Mouse (Mus musculus) left cerebral cortex, postnatal 4 days (tissue): ENCODE data around the gene Cish. TPM values are rescaled to one million over a fixed set of nuclear protein-coding genes. Genes with fewer than 3 reads are reported as not detected.

Source experiments
- DNase-seq: peaks from one replicate; pipeline ENCODE4 v3.0.0-alpha.2; 2022
- intact Hi-C: fragments of 180-260 bp; cut with DNase I; formaldehyde crosslinking; loops from one replicate; pipeline ENCODE4 v1.15.1; 2025
- total RNA-seq, 2 experiments: library from RNA; stranded (reverse); gene quantifications; 2 replicates each; pipeline ENCODE4 v1.2.3; 2021

Gene Cish
- total RNA-seq, 2 experiments from 2014 or later: 16.4 to 17.5 TPM

DNA sequence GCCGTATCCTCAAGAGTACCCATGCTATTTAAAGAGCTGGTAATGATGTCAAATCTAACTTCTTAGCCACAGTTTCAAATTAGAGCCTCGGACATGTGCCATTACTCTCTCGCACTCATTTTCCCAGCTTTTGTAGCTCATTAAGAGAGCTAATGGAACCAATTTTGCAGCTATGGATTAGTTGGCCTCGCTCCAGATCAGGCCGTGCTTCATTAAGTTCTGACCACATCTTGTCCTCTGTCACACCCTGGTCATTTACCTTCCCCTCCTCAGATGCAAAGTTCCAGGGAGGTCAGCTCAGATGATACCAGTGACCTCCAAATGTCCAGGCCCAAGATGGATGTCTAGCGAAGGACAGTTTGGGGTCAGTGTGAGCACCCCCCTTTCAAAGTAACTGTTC lies 21.1 kb upstream of the Cish start:
- DNase-seq: no peak
- intact Hi-C loops: loop anchor here (5.0 kb wide), 1 partner anchor 372 kb away; no protein-coding TSS in a partner anchor

DNA sequence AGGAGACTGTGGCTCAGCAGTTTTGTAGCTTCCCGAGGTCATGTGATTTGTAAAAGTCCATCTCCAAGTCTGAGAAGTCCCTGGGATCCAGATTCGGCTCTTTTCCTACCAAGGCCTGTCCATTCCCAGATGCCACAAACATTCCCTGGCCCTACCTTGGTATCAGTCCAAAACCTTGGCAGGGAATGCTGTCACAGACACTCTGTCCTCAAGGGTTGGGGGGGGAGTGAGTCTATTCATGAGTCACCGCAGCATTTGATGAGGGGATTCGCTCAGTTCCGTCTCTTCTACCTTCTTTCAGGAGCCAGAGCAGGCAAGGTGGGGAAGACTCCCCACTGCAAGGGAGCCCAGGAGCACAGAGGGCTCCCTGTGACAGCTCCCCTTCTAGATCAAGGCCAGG lies 20.1 kb upstream of the Cish start:
- no peak for DNase-seq
- intact Hi-C loops: loop anchor here (5.0 kb wide), 1 partner anchor 373 kb away; no protein-coding TSS in a partner anchor

DNA sequence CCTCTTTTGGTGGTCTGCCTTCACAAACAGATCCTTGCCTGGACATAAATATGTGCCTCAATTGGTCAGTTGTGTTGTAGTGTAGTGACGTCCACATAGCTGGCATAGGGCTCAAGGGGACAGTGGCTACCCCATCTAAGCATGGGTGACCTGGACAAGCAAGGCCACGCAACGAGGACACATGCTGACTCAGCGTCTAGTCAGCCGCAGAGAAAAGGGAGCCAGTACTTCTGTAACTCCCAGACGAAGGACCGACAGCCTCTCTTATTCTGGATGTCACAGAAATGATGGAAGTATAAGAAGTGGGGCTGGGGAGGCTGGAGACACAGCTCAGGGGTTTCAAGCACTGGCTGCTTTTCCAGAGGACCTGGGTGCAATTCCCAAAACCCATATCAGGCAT lies 18.2 kb upstream of the Cish start:
- intact Hi-C loops: loop anchor here (5.0 kb wide), 1 partner anchor 375 kb away; no protein-coding TSS in a partner anchor
- DNase-seq: no peak

DNA sequence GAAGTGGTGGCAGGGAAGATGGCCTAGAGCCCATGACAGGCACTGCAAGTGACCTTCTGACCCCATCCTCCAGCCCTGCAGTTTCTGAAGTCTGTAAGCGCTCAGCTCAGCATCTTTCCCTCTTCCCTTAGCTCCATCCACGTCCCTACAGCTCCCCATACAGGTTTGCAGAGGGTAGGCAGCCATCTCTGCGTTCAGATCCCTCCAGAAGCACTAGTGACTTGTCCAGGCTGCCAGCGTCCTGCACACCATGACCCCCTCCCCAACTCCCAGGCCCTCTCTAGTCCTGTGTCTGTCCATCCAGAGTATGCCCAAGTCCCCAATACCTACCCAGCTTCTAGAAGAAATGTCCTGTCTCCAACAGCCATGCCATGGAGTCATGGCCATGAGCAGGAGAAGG lies 17.7 kb upstream of the Cish start:
- intact Hi-C loops: loop anchor here (5.0 kb wide), 1 partner anchor 376 kb away; no protein-coding TSS in a partner anchor
- DNase-seq: peak; percentile 35

DNA sequence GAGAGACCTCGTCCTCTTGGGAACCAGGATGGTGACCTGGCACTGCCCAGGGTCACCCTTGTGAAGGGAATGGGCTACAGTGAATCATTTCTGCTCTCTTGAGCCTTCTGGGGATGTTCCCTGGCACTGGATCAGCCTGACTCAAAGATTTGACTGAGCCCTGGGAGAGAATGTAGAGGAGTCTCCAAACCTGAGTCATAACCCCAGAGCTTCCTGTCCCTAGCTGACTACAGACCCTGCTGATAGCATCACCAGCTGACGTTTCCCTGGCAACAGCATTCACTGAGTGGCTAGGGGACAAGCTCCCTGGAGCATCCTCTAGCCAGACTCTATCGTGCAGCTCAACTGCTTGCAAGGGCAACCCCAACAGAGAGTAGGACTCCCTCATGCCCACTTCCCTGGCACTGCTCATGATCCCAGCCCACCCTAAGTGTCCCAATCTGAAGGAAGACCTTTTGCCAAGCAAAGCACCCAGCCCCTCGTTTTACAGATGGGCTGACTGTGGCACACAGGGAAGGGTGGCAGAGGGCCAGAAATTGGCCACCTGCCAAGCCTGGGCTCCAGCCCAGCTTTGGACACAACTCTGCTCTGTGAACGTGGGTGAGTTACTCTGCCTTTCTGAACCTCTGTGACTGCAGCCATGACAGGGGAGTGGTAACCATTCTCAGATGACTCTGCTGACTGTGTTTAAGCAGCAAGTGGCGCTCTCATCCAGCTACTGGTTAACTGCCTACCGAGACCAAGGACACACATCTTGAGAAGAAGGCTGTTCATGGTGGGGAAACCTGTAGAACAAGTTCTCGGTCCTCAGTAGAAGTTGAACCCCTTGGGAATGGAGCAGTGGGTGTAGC lies 17.1 kb upstream of the Cish start:
- intact Hi-C loops: loop anchor here (5.0 kb wide), 1 partner anchor 376 kb away; no protein-coding TSS in a partner anchor

DNA sequence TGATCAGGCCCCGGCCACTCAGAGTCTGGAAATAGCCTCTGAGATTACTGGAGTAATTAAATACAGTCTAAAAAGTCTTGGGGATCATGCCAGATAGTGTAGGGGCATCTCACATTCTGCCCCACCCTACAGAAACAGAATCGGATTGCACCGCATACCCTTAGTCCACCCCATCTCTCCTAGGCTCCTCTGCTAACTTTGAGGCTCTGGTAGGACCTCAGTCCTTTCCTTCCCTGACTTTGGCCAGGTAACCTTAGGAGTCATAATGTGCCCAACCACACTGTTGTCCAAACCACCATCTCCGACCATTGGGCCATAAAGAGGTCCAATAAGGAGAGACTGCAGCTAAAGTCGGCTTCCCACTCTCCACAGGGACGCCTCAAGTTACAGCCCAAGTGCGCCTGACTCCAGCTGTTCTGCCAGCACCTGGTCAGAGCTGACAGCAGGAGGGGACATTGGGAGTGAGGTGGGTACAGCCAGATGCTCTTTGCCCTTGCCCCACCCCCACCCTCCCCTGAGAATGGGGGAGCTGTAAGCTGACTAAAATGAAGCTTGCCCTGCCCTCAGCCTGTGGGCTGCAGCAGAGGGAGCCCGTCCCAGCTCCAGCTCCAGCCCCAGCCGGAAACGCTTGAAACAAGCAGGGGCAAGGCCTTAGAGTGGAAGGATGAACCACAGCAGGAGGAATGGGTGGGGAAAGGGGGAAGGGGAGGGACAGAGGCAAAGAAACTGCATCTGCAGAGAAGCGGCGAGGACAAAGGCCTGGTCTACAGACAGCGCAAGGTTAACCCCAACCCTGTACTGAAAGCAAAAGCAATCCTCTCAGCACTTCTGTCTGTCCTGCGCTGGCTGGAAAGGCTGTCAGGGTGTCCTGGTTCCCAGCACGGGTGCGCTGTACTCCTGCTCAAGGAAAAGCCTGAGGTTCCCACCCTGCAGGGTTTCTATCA lies 16.2 kb upstream of the Cish start:
- DNase-seq: no peak
- intact Hi-C loops: loop anchor here (5.0 kb wide), 1 partner anchor 377 kb away; no protein-coding TSS in a partner anchor

More for the DNA sequence above, 17.1 kb upstream of the Cish start:
- peak; percentile 85 for DNase-seq

DNA sequence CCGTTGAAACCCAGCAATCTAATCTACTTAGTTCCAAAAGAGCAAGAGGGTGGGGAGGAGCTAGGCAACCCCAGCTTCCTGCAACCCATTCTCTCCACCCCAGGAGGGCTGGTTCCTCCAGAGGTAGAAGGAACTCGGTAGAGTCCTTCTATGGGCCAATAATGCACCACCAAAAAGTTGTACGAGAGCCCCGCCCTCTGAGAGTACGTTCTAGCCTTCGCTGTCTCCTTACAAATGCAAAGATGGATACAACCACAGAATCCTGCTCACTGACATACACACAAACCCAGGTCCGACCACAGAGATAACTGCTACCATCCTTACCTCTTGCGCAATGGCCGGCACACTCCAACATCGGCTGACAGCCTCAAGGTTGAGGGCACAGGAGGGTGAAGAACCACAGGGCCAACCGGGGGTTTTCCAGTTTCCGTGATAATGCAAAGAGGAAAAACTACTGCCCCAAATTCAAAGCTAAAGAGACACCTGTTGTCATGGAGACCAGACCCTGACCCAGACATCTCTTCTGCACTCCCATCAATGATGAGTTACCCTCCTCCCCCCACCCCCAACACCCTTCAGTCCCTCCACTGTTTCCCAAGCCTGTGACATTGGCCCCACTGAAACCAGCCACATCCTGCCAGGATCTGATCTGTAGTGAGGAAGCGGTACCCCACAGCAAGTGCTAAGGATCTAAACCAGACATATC lies 15.4 kb upstream of the Cish start:
- DNase-seq: no peak
- intact Hi-C loops: no loop called here

DNA sequence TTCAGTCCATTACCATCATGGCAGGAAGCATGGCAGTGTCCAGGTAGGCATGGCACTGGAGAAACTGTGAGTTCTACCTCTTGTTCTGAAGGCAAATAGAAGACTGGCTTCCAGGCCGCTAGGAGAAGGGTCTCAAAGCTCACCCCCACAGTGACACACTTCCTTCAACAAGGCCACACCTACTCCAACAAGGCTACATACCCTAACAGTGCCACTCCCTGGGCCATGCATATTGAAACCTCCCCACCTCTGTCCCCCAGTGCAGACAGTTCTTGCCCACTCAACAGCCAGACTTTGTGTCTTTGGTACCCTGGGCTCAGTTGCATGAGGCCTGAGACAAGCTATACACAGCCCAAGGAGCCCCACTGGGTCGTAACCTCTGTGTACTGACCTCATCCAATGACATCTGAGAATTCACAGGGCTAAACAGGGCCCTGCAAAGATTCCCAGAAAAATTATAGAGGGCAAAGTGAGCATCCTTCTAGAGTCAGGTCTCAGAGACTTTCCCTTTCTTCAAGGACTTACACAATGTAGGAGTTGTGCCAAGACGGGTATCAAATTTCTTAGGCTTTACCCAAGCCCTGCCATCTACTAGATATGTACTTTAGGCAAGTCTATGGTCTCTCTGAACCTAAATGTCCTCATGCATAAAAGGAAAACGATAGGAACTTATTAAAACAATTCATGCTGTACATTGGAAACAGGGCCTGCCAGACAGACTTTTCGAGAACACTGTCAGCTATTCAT lies 14.4 kb upstream of the Cish start:
- DNase-seq: no peak
- intact Hi-C loops: no loop called here

DNA sequence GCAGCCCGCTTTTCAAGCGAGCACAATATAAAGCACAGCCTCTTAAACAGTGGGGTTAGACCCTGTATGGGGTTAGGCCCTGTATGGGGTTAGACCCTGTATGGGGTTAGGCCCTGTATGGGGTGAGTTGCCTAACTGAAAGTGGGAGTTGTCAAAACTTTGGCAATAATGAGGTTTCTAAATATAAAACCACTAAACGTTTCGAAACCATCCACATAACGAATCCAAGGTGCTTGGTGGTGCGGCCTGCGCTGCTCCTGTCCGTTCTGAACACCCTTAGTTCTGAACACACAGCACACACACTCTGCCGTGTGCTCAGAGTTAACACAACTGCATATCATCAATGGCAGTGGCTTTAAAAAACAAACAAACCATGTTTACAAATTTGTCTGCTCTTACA lies 12.9 kb upstream of the Cish start:
- no peak for DNase-seq
- intact Hi-C loops: no loop called here

DNA sequence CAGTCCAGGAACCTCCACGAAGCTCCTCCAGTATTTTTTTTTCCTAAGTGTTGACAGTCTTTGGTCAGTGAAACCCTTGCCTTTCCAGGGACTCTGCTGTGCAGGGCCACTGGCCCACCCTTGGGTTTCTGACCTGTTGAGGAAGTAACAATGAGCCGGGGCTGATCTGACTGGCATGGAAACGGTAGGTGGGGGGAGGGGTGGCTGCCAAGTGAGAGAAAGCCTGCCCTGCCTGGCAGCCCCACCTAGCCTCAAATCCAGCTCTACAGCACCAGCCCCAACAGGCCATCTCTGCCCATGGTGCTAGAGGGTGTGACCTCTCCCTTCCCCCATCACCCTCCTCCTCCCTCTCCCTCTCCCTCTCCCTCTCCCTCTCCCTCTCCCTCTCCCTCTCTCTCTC lies 10.8 kb upstream of the Cish start:
- intact Hi-C loops: no loop called here
- no peak for DNase-seq

DNA sequence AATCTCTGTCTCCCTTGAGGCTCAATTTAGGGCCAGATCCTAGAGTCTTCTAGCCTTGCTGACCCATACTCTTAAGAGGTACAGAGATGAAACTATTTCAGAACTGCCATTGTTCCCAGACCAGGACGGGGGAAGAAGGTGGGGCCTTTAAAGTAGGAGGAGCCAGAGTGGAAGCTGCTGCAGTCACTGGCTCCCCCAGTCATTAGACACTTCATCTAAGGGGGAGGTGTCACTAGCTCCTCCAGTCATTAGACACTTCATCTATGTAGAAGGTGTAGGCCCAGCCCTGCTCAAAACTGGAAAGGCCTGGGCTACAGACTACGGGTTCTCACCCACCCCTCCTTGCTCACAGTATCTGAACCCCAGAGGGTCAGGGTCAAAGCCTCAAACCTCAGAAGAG lies 8.5 kb upstream of the Cish start:
- intact Hi-C loops: no loop called here
- DNase-seq: no peak

DNA sequence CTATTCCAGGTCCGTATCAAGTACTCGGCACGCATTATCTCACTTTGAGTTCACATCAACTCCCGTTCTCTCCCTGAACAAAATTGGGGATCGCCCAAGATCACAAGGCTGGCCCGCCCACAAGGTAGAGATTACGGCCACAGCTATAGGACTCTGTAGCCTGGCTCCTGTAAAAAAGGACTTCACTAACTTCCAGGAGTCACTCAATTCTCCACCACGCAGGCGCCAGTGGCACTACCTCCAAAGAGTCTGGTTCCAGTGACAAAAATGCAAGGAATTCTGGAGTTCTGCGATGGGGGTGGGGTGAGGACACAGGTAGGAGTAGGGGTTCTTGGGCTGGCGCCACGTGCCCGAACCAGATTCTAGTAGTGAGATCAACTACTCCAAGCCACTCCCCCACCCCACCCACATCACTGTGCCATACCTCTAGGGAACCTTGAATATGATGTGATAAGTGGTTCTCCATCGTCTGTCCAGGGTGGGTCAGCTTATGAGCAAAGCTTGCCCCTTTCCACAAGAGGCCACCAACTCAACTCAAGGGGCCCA lies 7.6 kb upstream of the Cish start:
- DNase-seq: no peak
- intact Hi-C loops: no loop called here

DNA sequence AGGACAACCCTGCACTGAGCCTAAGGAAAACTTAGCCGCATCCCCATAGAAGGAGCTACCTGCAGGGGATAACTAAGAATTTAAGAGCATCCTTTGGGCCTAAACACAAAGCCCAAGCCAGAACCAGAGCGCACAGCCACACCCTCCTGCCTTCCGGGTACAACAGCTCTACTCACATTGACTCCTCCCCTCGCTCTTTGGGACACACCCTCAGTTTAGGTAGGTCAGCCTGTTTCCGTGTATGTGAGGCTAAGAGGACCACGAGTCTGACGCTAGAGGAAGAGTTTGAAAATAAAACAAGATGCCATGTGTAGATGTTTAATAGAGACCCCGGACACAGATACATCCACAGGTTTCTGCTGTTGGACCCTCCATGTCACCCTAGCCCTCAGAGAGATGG lies 7.1 kb upstream of the Cish start:
- no peak for DNase-seq
- intact Hi-C loops: no loop called here

DNA sequence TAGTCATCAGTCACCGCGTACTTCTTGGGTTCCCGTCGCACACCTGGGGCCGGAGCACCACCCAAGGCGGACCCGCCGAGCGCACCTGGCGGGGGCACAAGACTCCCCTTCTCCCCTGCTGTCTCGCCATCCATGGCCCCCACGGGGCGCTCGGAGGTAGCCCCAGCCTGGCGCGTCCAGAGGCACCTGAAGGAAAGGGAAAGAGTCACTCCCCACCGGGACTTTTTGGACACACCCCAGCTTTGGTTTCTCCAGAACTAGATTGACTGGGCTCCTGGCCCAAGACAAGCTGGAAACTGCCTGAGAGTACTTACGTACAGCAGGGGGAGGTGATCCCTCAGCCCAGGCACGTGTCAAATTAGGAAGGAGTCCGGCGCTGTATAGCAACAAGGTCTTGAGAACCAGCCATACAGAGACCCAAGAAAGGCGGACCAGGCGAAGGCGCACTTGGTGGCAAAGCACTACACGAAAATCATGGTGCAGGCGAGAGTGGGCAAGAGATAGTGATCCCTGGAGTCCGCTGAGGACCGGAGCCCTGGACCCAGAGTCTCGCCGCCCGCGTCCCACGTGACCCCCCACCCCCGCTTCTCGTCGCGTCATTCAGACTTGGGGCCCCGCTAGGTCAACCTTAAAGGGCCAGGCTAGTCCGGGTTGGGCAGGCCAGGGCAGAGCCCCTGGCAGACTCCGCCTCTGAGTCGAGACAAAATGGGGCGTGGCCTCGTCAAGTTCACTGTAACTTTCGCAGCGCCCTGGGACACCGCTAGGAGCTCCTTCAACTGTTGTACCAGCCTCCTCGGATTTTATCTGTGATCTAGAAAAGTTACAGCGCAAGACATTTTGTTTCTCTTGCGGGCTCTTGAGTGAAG lies 6.4 kb upstream of the Cish start, which contains the start of gene Mapkapk3:
Gene Mapkapk3 (minus strand): TSS at position 667 of the 866 bp plus-strand sequence.
- intact Hi-C loops: loop anchor here (5.0 kb wide), 3 partner anchors 48 to 387 kb away; partner anchors contain the start of gene Hemk1
- DNase-seq: peak; percentile 63

DNA sequence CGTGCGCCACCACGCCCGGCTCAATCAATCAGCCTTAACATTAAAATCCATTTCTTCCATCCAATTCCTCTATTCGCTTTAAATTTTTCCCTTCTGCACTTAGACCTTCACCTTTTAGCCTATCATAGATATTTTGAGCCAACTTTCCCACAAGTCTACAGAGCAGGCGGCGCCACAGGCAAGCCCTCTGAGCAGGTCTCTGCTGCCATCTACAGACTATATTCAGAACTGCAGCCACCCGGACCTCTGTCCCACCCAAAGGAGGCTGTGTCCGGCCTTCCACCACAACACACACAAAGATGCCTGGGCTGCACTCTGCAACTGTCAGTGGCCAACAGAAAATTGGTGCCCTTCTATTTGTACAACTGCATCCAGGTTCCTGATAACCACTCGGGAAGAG lies 4.9 kb upstream of the Cish start:
- peak; percentile 80 for DNase-seq
- intact Hi-C loops: loop anchor here (5.0 kb wide), 3 partner anchors 46 to 389 kb away; partner anchors contain the start of gene Hemk1

DNA sequence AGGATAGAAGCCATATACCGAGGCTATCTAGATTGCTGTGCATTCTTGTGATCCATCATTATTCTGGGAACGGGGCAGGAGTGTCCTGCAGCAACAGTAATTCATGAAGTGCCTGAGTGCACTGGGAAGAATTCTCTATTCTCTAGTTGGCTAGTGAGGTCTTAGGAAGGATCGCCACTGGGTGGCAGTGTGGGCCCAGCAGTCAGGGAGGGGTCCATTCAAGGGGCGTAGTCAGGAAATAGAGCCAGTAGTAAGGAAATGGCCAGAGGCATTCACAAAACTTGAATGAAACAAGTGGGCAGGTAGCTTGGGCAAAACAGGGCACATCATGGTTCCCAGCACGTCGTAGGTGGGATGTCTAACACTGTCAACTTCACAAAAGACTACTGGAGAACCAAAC lies 1.6 kb upstream of the Cish start:
- intact Hi-C loops: loop anchor here (5.0 kb wide), 3 partner anchors 43 to 392 kb away; partner anchors contain the start of gene Hemk1
- DNase-seq: peak; percentile 90

DNA sequence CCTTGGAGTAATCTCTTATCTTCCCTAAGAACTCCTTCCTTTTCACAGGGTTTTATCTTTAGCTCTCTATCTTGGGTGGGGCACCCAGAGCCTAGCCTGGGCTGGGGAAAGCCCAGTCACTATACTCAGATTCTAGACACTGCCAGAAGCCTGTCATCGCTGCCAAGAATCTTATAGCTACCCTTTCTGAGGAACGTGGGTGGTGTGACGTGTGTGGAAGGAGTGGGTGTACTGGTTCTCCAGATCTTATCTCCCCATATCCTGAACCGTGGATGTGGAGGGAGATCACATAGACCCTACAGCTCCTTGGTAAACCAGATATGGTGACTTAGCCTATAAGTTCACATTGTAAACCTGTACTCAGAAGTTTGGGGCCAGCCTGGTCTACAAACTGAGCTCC lies 210 bp upstream of the Cish start:
- intact Hi-C loops: loop anchor here (5.0 kb wide), 1 partner anchor 217 kb away; no protein-coding TSS in a partner anchor

DNA sequence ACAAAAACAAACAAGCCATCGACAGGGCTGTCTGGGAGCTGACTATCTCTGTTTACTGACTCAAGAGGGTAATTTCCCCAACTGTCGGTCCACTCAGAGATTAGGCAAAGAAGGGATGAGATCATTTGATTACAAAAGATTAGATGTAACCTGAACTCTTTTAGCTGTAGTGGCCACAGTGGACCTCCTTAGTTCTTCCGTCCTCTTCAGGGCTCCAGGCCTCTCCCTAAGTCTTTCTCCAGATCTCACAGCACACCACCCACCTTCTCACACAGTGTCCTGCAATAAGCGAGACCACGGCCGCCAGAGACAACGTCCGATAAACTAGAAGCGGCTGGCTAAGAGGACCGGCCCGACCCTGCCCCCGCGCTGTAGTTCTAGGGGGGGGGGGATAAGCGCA lies 215 bp downstream of the Cish start:
- no peak for DNase-seq
- intact Hi-C loops: loop anchor here (5.0 kb wide), 1 partner anchor 216 kb away; no protein-coding TSS in a partner anchor

More for the DNA sequence above, 210 bp upstream of the Cish start:
- no peak for DNase-seq
